Mouse (Mus musculus): ENCODE results near the gene Nlrp3. TPM values are rescaled to one million over a fixed set of nuclear protein-coding genes. Genes with fewer than 3 reads are reported as not detected.

Gene Nlrp3
- total RNA-seq (2023): under 1 TPM; 0.23 to 0.56 TPM

DNA sequence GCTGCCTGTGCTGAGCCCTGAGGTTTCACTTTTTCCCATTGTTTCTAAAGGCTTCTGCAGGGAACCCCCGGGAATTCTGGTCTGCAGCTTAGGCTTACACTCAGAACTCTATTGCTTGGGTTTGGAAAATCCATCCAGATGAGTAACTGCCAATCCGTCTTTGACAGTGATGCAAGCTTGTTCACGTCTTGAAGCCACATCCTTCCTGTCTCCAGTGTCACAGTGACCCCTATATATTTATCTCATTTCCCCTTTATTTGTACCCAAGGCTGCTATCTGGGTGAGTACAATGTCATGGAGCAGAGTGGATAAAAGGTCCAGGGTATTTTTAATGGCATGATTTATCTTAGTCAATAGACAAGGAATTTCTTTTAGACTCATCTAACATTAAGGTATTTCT, at the start of gene Nlrp3:
Gene Nlrp3, plus strand, starts transcription at position 245 of the 400 bp plus-strand sequence.

DNA sequence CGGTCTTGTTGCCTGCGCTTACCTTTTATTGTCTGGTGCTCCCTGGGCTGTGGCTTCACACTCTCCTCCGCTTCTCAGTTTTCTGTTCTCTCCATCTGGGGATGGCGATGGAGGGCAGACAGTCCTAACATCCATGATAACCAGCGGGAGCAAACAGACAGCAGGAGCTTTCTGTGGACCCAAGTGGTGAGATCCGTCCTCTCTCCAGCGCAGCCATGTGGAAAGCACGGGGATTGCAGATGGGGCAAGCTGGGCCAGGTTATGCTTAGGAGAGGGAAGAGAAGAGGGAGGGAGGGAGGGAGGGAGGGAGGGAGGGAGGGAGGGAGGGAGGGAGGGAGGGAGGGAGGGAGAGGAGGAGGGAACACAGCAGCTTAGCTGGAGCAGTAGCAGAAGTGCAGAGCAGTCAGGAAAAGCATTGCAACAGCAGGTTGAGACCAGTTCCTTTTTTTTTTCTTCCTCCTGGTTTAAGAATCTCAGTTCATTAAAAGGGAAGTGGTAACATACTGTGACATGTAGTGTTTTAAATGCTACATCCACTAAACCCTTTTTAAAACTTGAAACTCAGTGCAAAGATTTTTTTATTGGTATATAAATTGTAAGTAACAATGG, 14.8 kb upstream of the Nlrp3 start, which contains the start of gene Zkscan17:
Gene Zkscan17, minus strand, starts transcription at position 280 of the 609 bp plus-strand sequence.

DNA sequence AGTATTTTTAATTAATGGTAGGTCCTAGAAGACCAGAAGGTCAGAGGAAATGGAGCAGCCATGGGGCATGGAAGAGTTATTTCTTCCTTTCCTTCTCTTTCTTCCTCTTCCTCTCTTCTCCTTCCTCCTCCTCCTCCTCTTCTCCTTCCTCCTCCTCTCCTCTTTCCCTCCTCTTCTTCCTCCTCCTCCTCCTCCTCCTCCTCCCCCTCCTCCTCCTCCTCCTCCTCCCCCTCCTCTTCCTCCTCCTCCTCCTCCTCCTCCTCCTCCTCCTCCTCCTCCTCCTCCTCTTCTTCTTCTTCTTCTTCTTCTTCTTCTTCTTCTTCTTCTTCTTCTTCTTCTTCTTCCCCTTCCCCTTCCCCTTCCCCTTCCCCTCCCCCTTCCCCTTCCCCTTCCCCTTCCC, 34.8 kb downstream of the Nlrp3 start, which contains the start of gene Olfr222:
Gene Olfr222, minus strand, starts transcription at position 101 of the 400 bp plus-strand sequence.

DNA sequence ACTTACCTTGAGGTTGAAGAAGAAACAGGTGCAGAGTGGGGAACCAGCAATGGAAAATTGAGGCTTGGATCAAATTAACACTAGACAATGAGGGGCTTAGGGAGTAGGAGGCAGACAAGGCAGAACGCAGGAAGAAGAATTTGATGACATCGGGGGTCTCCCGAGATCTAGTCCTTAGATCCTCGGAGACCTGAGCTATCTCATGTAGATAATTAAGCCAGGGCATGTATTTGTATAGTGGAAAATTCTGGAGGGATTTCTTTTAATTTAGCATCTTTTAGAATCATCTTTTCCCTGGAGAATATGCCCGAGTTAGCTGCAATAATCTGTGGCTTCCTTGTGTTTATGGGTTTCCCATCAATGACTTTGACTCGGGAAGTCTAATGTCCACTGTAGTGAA, 51.8 kb downstream of the Nlrp3 start, which contains the start of gene Olfr223:
Gene Olfr223, minus strand, starts transcription at position 101 of the 400 bp plus-strand sequence.

Other genes starting within 250 kb of the Nlrp3 start
- not detected for gene Wnt9a, start 234.6 kb upstream of the Nlrp3 start, total RNA-seq (2023)
- not detected for gene Prss38, start 165.9 kb upstream of the Nlrp3 start, total RNA-seq (2023)
- gene Jmjd4, start 91.5 kb upstream of the Nlrp3 start, total RNA-seq (2023): 10 to 100 TPM; 12.6 to 15.7 TPM
- 10 to 100 TPM; 12.3 to 26.1 TPM for gene Snap47, start 90.4 kb upstream of the Nlrp3 start, total RNA-seq (2023)
- 1 to 10 TPM; 4.1 to 5.3 TPM for gene Zfp867, start 69.1 kb upstream of the Nlrp3 start, total RNA-seq (2023)
- 10 to 100 TPM; 16.3 to 20.3 TPM for gene Zkscan17, start 14.8 kb upstream of the Nlrp3 start, total RNA-seq (2023)
- not detected for gene Olfr222, start 34.7 kb downstream of the Nlrp3 start, total RNA-seq (2023)
- not detected for gene Olfr223, start 51.7 kb downstream of the Nlrp3 start, total RNA-seq (2023)
- gene Mprip, start 119.7 kb downstream of the Nlrp3 start, total RNA-seq (2023): 100 to 1,000 TPM; 102 to 110 TPM
- gene Pld6, start 246.1 kb downstream of the Nlrp3 start, total RNA-seq (2023): under 1 TPM in 1 of 2 experiments, not detected in 1; 0.44 TPM